ENCODE assay signal across 9 mouse cellular contexts in genomic region chr17:35549437-35550142, GRCm38 (mm10). TPM values are rescaled to one million over a fixed set of nuclear protein-coding genes. Genes with fewer than 3 reads are reported as not detected.
DNase-seq lines count a peak whose midpoint lies in the region; ATAC-seq and TF ChIP-seq lines count a peak whose summit lies in the region.
"Had no signal": no experiment of that assay in that cellular context is flagged by ENCODE, and none has a peak within 500 bp of the region (broad histone marks: within the 10 kb centered on the region; RNA-seq: fewer than 3 reads in every experiment).

No protein-coding gene starts in this region.

- no peak overlapping the region for H3K4me3 ChIP-seq in brown adipose tissue, adult 24 weeks (ENCODE audit: insufficient read depth, low read depth, low read length)
- H3K4me3 ChIP-seq in hindbrain, postnatal 0 days (ENCODE audit: low read length) = no peak overlapping the region
- no peak overlapping the region for H3K4me3 ChIP-seq in left cerebral cortex, adult 2 months
- no peak overlapping the region for H3K4me3 ChIP-seq in neural tube, embryonic 15.5 days (replicated peaks)

- ATAC-seq in hindbrain, postnatal 0 days = peak; percentile 60
- ATAC-seq in neural tube, embryonic 15.5 days (ENCODE audit: low FRiP score) = no peak

- peaks cover 10% of the 10 kb centered on the region for H3K4me1 ChIP-seq in brown adipose tissue, adult 24 weeks (ENCODE audit: control insufficient read depth, insufficient read depth, insufficient read length, low read length)
- 0 out of 2 replicates have a peak, but pooled peaks cover 7% of the 10 kb centered on the region for H3K4me1 ChIP-seq in hindbrain, postnatal 0 days (ENCODE audit: insufficient read depth, low read length)
- peaks cover 6% of the 10 kb centered on the region; the same call in 1 of the 2 replicates for H3K4me1 ChIP-seq in neural tube, embryonic 15.5 days

- no peak for TF ChIP-seq CTCF in hindbrain, postnatal 0 days (IDR thresholded peaks at IDR 0.05; ENCODE audit: low read depth)
- no peak for TF ChIP-seq CTCF in left cerebral cortex, adult 2 months (IDR thresholded peaks at IDR 0.05)

- no peaks in the 10 kb centered on the region for H3K27me3 ChIP-seq in hindbrain, postnatal 0 days (ENCODE audit: insufficient read depth, low read length)
- no peaks in the 10 kb centered on the region for H3K27me3 ChIP-seq in neural tube, embryonic 15.5 days (replicated peaks)

- H3K9ac ChIP-seq in hindbrain, postnatal 0 days (replicated peaks; ENCODE audit: low read length) = no peak overlapping the region
- no peak overlapping the region for H3K9ac ChIP-seq in neural tube, embryonic 15.5 days (replicated peaks)

- no peaks in the 10 kb centered on the region for H3K9me3 ChIP-seq in hindbrain, postnatal 0 days (ENCODE audit: low read length)
- no peaks in the 10 kb centered on the region for H3K9me3 ChIP-seq in neural tube, embryonic 15.5 days (replicated peaks)

- 28% methylated on average over 15 of the region's 15 CpGs for WGBS in hindbrain, postnatal 0 days
- 54% methylated on average over 15 of the region's 15 CpGs for WGBS in neural tube, embryonic 15.5 days

- peak overlapping the region; percentile 65 for H3K27ac ChIP-seq in brown adipose tissue, adult 24 weeks (replicated peaks; ENCODE audit: low read depth, low read length)
- peak overlapping the region; percentile 17; the same call in 1 of the 2 replicates for H3K27ac ChIP-seq in hindbrain, postnatal 0 days
- peak overlapping the region; percentile 85 for H3K27ac ChIP-seq in left cerebral cortex, adult 2 months
- H3K27ac ChIP-seq in neural tube, embryonic 15.5 days (replicated peaks) = peak overlapping the region; percentile 64

- intact Hi-C loops in left cerebral cortex, adult 2 months (cut with DNase I) = no loop called here

- no peaks in the 10 kb centered on the region for H3K36me3 ChIP-seq in hindbrain, postnatal 0 days (ENCODE audit: insufficient read depth, low read length)
- no peaks in the 10 kb centered on the region for H3K36me3 ChIP-seq in neural tube, embryonic 15.5 days

- H3K4me2 ChIP-seq in hindbrain, postnatal 0 days (ENCODE audit: low read depth, low read length) = no peak overlapping the region
- H3K4me2 ChIP-seq in neural tube, embryonic 15.5 days = peak overlapping the region; percentile 19; the same call in 1 of the 2 replicates

- peak; percentile 96 for DNase-seq in Muller cell, postnatal 12 days (ENCODE audit: inconsistent ontology term)
- peak; percentile 85 to 93 for DNase-seq in frontal cortex, postnatal 36 days (ENCODE audit: low spot score in 2 of 2)
- peak; percentile 40 for DNase-seq in hindbrain, postnatal 0 days (ENCODE audit: low spot score)
- DNase-seq in left cerebral cortex, adult 2 months (ENCODE audit: extremely low spot score in 1 of 2, low spot score in 2 of 2) = peak; percentile 68 to 82
- DNase-seq in urinary bladder, postnatal 25 days (ENCODE audit: low spot score) = peak; percentile 62
- no peak for DNase-seq in spleen, postnatal 36 days (ENCODE audit: low spot score in 2 of 2)

RNA-seq across cellular contexts. Expression of gene Cdsn, which starts 2.3 kb away (rescaled TPM):
- 19.7 TPM in 2 replicates for polyA plus RNA-seq in brown adipose tissue, adult 24 weeks (2012; ENCODE audit: insufficient read depth, insufficient read length, missing spikeins)
- 0.36 TPM in 1 of 2 replicates, not detected in the other for total RNA-seq in hindbrain, postnatal 0 days (2014; rRNA removed)
- polyA plus RNA-seq in hindbrain, postnatal 0 days (2015; fragmentation: Nextera tagmentation; extraction: Ambion mirVana) = 0.25 and 0.29 TPM in 2 replicates
- total RNA-seq in left cerebral cortex, adult 2 months (2021) = 1 to 10 TPM in 1 of 2 experiments, under 1 TPM in 1; 0.87 to 1.5 TPM
- 0.08 TPM in 1 of 2 replicates, not detected in the other for polyA plus RNA-seq in neural tube, embryonic 15.5 days (2015; fragmentation: Nextera tagmentation; extraction: Ambion mirVana)

RNA-seq across cellular contexts. Expression of gene Psors1c2, which starts 16.6 kb away (rescaled TPM):
- not detected in 2 replicates for polyA plus RNA-seq in brown adipose tissue, adult 24 weeks (2012; ENCODE audit: insufficient read depth, insufficient read length, missing spikeins)
- 0.58 TPM in 1 of 2 replicates, not detected in the other for total RNA-seq in hindbrain, postnatal 0 days (2014; rRNA removed)
- polyA plus RNA-seq in hindbrain, postnatal 0 days (2015; fragmentation: Nextera tagmentation; extraction: Ambion mirVana) = 0.50 and 0.59 TPM in 2 replicates
- 1 to 10 TPM; 1.3 TPM for total RNA-seq in left cerebral cortex, adult 2 months (2021)
- 0.81 and 0.96 TPM in 2 replicates for polyA plus RNA-seq in neural tube, embryonic 15.5 days (2015; fragmentation: Nextera tagmentation; extraction: Ambion mirVana)

RNA-seq across cellular contexts. Expression of gene 2300002M23Rik, which starts 17.7 kb away (rescaled TPM):
- polyA plus RNA-seq in brown adipose tissue, adult 24 weeks (2012; ENCODE audit: insufficient read depth, insufficient read length, missing spikeins) = not detected in 2 replicates
- total RNA-seq in hindbrain, postnatal 0 days (2014; rRNA removed) = not detected in 2 replicates
- 0.11 and 0.28 TPM in 2 replicates for polyA plus RNA-seq in hindbrain, postnatal 0 days (2015; fragmentation: Nextera tagmentation; extraction: Ambion mirVana)
- total RNA-seq in left cerebral cortex, adult 2 months (2021) = not detected
- not detected in 2 replicates for polyA plus RNA-seq in neural tube, embryonic 15.5 days (2015; fragmentation: Nextera tagmentation; extraction: Ambion mirVana)
- polyA plus RNA-seq: neural tube, embryonic 11.5 days had no signal

RNA-seq across cellular contexts. Expression of gene Cchcr1, which starts 32.7 kb away (rescaled TPM):
- 0.88 and 2.3 TPM in 2 replicates for polyA plus RNA-seq in brown adipose tissue, adult 24 weeks (2012; ENCODE audit: insufficient read depth, insufficient read length, missing spikeins)
- total RNA-seq in hindbrain, postnatal 0 days (2014; rRNA removed) = 4.9 and 5.5 TPM in 2 replicates
- 4.5 and 4.8 TPM in 2 replicates for polyA plus RNA-seq in hindbrain, postnatal 0 days (2015; fragmentation: Nextera tagmentation; extraction: Ambion mirVana)
- 10 to 100 TPM; 14.5 to 17.1 TPM for total RNA-seq in left cerebral cortex, adult 2 months (2021)
- polyA plus RNA-seq in neural tube, embryonic 15.5 days (2015; fragmentation: Nextera tagmentation; extraction: Ambion mirVana) = 5.1 and 7.9 TPM in 2 replicates

RNA-seq across cellular contexts. Expression of gene Tcf19, which starts 33.0 kb away (rescaled TPM):
- 1.1 and 3.6 TPM in 2 replicates for polyA plus RNA-seq in brown adipose tissue, adult 24 weeks (2012; ENCODE audit: insufficient read depth, insufficient read length, missing spikeins)
- total RNA-seq in hindbrain, postnatal 0 days (2014; rRNA removed) = 23.2 and 30.9 TPM in 2 replicates
- 16.6 and 18.2 TPM in 2 replicates for polyA plus RNA-seq in hindbrain, postnatal 0 days (2015; fragmentation: Nextera tagmentation; extraction: Ambion mirVana)
- 10 to 100 TPM; 10.7 to 11.4 TPM for total RNA-seq in left cerebral cortex, adult 2 months (2021)
- 14.4 and 27.5 TPM in 2 replicates for polyA plus RNA-seq in neural tube, embryonic 15.5 days (2015; fragmentation: Nextera tagmentation; extraction: Ambion mirVana)

Comparison
In these comparisons a context has a peak if more than half of its experiments do, and no peak if none do; other contexts are left out.
1. DNase-seq: peak in Muller cell, postnatal 12 days (single experiment), frontal cortex, postnatal 36 days (2 of 2), hindbrain, postnatal 0 days (single experiment), left cerebral cortex, adult 2 months (2 of 2) and urinary bladder, postnatal 25 days (single experiment); none in spleen, postnatal 36 days (0 of 2).
2. H3K27ac ChIP-seq: peak in every context shown above with its lines; median percentile 85 in left cerebral cortex, adult 2 months; 65 in brown adipose tissue, adult 24 weeks; 64 in neural tube, embryonic 15.5 days; 17 in hindbrain, postnatal 0 days.
3. RNA of gene Cdsn, which starts 2.3 kb away (polyA plus RNA-seq): 19.7 TPM in brown adipose tissue, adult 24 weeks; 0.25 to 0.29 TPM in hindbrain, postnatal 0 days and 0.08 TPM in neural tube, embryonic 15.5 days; every median in the first group is over 10 times any median in the second.